Mouse (Mus musculus) spleen, adult 2 months (tissue): ENCODE data around the gene Smim1.

Experiments used
- CTCF ChIP-seq: fragments of 200-500 bp; IDR thresholded peaks from 2 replicates; pipeline ENCODE4 v1.5.1; 2011; ENCODE audit warnings: mild to moderate bottlenecking, inconsistent platforms; ENCODE audit not compliant: insufficient read depth, insufficient read length, insufficient replicate concordance; ENCODE audit errors: extremely low read depth
- POLR2A ChIP-seq: fragments of 200-500 bp; IDR thresholded peaks from 2 replicates; pipeline ENCODE4 v1.6.1; 2011; ENCODE audit warnings: low read depth, low read length, inconsistent platforms

DNA sequence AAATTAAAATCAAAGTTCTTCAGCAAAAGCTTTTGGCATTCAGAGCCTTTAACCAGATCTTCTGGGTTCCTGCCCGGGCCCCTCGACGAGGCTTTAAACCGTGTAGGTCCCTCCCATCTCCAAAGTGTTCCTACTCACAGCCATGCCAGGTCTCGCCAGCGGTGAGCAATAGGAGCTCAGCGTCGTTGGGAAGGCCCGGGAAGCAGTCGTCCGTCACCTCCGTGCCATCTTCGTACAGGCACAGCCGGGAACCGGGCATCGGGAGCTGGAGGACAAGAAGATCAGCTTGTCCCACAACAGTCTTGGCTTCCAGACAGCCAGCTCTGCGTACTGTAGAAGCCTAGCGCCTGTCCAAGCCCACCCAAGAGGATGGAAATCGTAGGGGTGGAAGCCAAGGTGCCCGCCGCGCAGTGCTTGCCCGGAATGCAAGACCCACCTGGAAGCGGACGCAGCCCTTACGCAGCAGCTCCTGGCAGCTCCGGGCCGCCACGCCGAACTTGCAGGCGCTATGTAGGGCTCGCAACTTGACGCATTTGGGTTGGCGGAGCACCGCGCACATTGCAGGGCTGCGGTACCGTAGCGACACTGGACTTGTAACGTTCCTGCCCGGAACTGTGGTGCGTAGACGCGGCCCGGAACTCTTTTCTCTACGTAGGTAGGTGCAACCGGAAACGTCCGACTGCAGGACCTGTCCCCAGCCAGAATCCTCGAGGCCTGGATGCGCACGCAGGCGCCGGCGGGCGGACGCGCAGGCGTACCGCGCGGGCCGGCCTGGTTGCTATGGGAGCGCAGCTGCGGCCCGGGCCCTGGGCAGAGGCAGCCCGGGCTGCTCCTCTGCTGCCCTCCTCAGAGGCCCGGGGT, 51.4 kb downstream of the Smim1 start, which contains the start of the genes Dffb and Cep104:
- TF ChIP-seq CTCF (no peak), POLR2A (no peak; the same call in 1 of the 2 replicates)
